Mouse (Mus musculus) mature B cell (primary cell): ENCODE measurements around the gene Gpr12.
"Not testable (repeated sequence)": the region's sequence is repeated elsewhere in the genome, so short reads cannot be mapped to it uniquely, and the experiment has no call there.

Experiments used
- in situ Hi-C: fragments of 300-500 bp; cut with MboI; formaldehyde crosslinking; loops from 2 replicates; pipeline ENCODE4 v1.14.3; 2019

The Gpr12 gene

GRCm38 (mm10) chr5:146586357-146587070, 1.5 kb upstream of the Gpr12 start:
- in situ Hi-C loops: no loop called here

- in situ Hi-C loops: no loop called here
Observed at GRCm38 (mm10) chr5:146585307-146585651, 240 bp upstream of the Gpr12 start.

- in situ Hi-C loops: no loop called here
Observed at GRCm38 (mm10) chr5:146584156-146584477, 922 bp downstream of the Gpr12 start.

GRCm38 (mm10) chr5:146576668-146577067, 8.4 kb downstream of the Gpr12 start:
- in situ Hi-C loops: no loop called here

GRCm38 (mm10) chr5:146572735-146573042, 12.3 kb downstream of the Gpr12 start:
- in situ Hi-C loops: loop anchor here (25.0 kb wide), 1 partner anchor 290 kb away; no protein-coding TSS in a partner anchor

- in situ Hi-C loops: loop anchor here (25.0 kb wide), 1 partner anchor 290 kb away; no protein-coding TSS in a partner anchor
Observed at GRCm38 (mm10) chr5:146571830-146572734, 13.0 kb downstream of the Gpr12 start.

GRCm38 (mm10) chr5:146570179-146570578, 14.9 kb downstream of the Gpr12 start:
- in situ Hi-C loops: loop anchor here (25.0 kb wide), 1 partner anchor 292 kb away; no protein-coding TSS in a partner anchor

- in situ Hi-C loops: loop anchor here (10.0 to 25.0 kb wide), 2 partner anchors 108 to 295 kb away; no protein-coding TSS in a partner anchor
Observed at GRCm38 (mm10) chr5:146567054-146567453, 18.0 kb downstream of the Gpr12 start.

- in situ Hi-C loops: loop anchor here (10.0 to 25.0 kb wide), 2 partner anchors 111 to 298 kb away; no protein-coding TSS in a partner anchor
Observed at GRCm38 (mm10) chr5:146564259-146564658, 20.8 kb downstream of the Gpr12 start.

- in situ Hi-C loops: loop anchor here (25.0 kb wide), 1 partner anchor 306 kb away; no protein-coding TSS in a partner anchor
Observed at GRCm38 (mm10) chr5:146555836-146556235, 29.2 kb downstream of the Gpr12 start, which contains the start of gene Gm3415. TSS of gene Gm3415 (plus strand) at chr5:146556136.

- in situ Hi-C loops: not testable (repeated sequence)
Observed at GRCm38 (mm10) chr5:146537347-146537746, 47.7 kb downstream of the Gpr12 start, which contains the start of gene Gm3409. TSS of gene Gm3409 (plus strand) at chr5:146537647.
